In the genomic region with DNA sequence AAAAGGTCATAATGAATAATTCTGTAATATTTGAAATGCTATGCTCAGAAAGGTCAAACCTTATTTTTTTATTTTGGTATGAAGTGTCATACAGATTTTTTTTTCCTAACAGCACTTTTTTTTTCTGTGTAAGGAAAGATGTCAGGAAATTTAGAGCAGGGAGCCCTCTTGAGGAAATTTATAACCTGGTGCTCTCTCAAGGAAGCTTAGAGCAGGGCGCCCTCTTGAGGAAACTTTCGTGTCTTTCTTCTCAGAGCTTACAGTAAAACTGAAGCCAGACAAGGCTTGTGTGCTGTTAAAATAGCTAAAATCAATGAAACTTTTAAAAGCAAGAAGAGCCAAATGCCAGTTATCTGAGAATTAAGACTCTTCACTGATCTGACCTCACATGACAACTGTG, we compare ENCODE assay signal across 8 mouse cellular contexts.
DNase-seq lines count a peak whose midpoint lies in the region; ATAC-seq and TF ChIP-seq lines count a peak whose summit lies in the region.

No protein-coding gene starts in this region.

- H3K36me3 ChIP-seq in liver, embryonic 14.5 days (replicated peaks; ENCODE audit: control insufficient read depth, insufficient read depth, low read depth), result no peaks in the 10 kb centered on the region

- TF ChIP-seq POLR2A in cerebellum, adult 2 months (IDR thresholded peaks at IDR 0.05; ENCODE audit: borderline replicate concordance, insufficient read depth, low read length), result no peak

- no peak for TF ChIP-seq EP300 in liver, embryonic 14.5 days (IDR thresholded peaks at IDR 0.05; ENCODE audit: low read depth)

- no peak overlapping the region for H3K9ac ChIP-seq in liver, embryonic 14.5 days (replicated peaks)

- TF ChIP-seq CTCF in cerebellum, adult 2 months (IDR thresholded peaks at IDR 0.05; ENCODE audit: borderline replicate concordance, insufficient read depth, low read depth, low read length), result peak; percentile 48; the same call in 1 of the 2 replicates
- peak; percentile 50 for TF ChIP-seq CTCF in liver, embryonic 14.5 days (IDR thresholded peaks at IDR 0.05; ENCODE audit: low read depth)

- ATAC-seq in liver, embryonic 14.5 days (ENCODE audit: insufficient read depth), result no peak

- 0% methylated on average over 2 of the region's 2 CpGs for WGBS in cerebellum, adult 2 months
- 3% methylated on average over 2 of the region's 2 CpGs for WGBS in liver, embryonic 14.5 days (ENCODE audit: insufficient replicate concordance)

- DNase-seq in spleen, adult 18-20 months, result peak; percentile 11 to 65
- DNase-seq in spleen, adult 12 weeks (ENCODE audit: low spot score), result no peak
- DNase-seq in cerebellum, adult 2 months, result peak; percentile 62 to 63
- peak; percentile 67 to 95 for DNase-seq in frontal cortex, adult 2 months (ENCODE audit: extremely low spot score in 1 of 2, low spot score in 1 of 2)
- peak; percentile 87 for DNase-seq in kidney, postnatal 10 days
- DNase-seq in liver, embryonic 14.5 days (ENCODE audit: low read depth in 3 of 3, low spot score in 3 of 3), result peak in 1 of 3 experiments; percentile 30
- peak; percentile 86 for DNase-seq in retina, postnatal 1 day
- peak; percentile 30 to 67 for DNase-seq in urinary bladder, postnatal 4 days (ENCODE audit: low spot score in 2 of 2)

- H3K4me3 ChIP-seq in cerebellum, adult 2 months (replicated peaks; ENCODE audit: insufficient read depth, low read depth, low read length), result no peak overlapping the region
- H3K4me3 ChIP-seq in liver, embryonic 14.5 days (ENCODE audit: insufficient read depth in 1 of 2, low read depth in 2 of 2, low read length in 2 of 2), result no peak overlapping the region

- no peaks in the 10 kb centered on the region for H3K9me3 ChIP-seq in liver, embryonic 14.5 days (ENCODE audit: control insufficient read depth, low read length)

- H3K27me3 ChIP-seq in cerebellum, adult 2 months (ENCODE audit: control insufficient read depth, insufficient read depth, low read length), result no peaks in the 10 kb centered on the region
- H3K27me3 ChIP-seq in liver, embryonic 14.5 days (ENCODE audit: control insufficient read depth, insufficient read depth, low read length), result no peaks in the 10 kb centered on the region

- H3K4me1 ChIP-seq in cerebellum, adult 2 months (ENCODE audit: control insufficient read depth, insufficient read depth, low read length), result no peaks in the 10 kb centered on the region
- no peaks in the 10 kb centered on the region for H3K4me1 ChIP-seq in liver, embryonic 14.5 days (replicated peaks; ENCODE audit: control insufficient read depth in 2 of 2, insufficient read depth in 2 of 2, low read length in 1 of 2)

- no peak overlapping the region for H3K4me2 ChIP-seq in liver, embryonic 14.5 days (ENCODE audit: low read depth)

- H3K27ac ChIP-seq in cerebellum, adult 2 months (ENCODE audit: insufficient read depth, low read length), result no peak overlapping the region
- H3K27ac ChIP-seq in liver, embryonic 14.5 days, result no peak overlapping the region
